Mouse (Mus musculus): ENCODE measurements around the gene Pidd1.

DNA sequence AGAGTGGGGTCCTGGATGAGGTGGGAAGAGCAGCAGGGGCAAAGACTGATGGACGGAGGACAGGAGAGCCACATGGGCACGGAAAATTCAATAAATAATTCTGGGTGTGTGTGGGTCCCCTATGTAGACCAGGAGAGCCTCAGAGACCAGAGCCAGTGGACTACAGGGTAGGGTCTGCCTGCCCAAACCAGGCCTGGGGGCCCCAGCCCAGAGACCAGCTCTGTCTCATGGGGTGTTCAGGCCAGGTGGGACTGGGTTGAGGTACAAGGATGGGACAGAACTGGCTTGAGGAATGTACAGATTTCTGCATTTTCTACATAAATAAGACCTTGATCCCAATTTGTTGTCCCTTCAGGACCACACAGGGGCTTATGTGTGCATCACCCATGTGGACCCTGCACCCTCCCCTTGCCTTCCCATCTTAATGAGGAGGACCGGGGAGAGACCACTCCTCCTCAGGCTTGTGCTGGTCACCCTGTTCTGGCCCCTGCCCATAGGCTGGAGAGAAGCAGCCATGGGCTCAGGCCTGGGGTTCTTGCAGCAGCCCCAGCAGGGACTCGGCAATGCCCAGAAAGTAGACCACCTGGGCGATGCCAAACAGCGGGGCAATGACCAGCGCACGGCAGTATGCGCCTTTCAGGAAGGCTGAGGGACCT lies 13.1 kb downstream of the Pidd1 start:
- no peak for TF ChIP-seq CTCF (IDR thresholded peaks at IDR 0.05; ENCODE audit: extremely low read depth, insufficient read depth, low read length)
- TF ChIP-seq POLR2A (IDR thresholded peaks at IDR 0.05; ENCODE audit: extremely low read depth, insufficient read depth, low read length), result no peak
